Mouse (Mus musculus) hindbrain, embryonic 12.5 days (tissue): ENCODE data around the gene Zfp346. TPM values are rescaled to one million over a fixed set of nuclear protein-coding genes. Genes with fewer than 3 reads are reported as not detected.
A peak's percentile ranks its signal among the peaks of the same experiment; 100 is the strongest.

Source experiments
- ATAC-seq: fragments of 200-750 bp; cut with Nextera tagmentation; 2 replicates; pipeline ENCODE4 v1.8.0; 2017; ENCODE audit warnings: moderate TSS enrichment; ENCODE audit not compliant: low FRiP score
- H3K27ac ChIP-seq: fragments of 300-500 bp; sonication (generic); 2 replicates; pipeline ENCODE4 v1.5.1; 2016; ENCODE audit warnings: mild to moderate bottlenecking
- H3K27me3 ChIP-seq: fragments of 300-500 bp; sonication (generic); 2 replicates; pipeline ENCODE4 v1.6.1; 2016; ENCODE audit warnings: mild to moderate bottlenecking
- H3K36me3 ChIP-seq: fragments of 300-500 bp; sonication (generic); 2 replicates; pipeline ENCODE4 v1.6.1; 2016; ENCODE audit warnings: mild to moderate bottlenecking
- H3K4me1 ChIP-seq: fragments of 300-500 bp; sonication (generic); 2 replicates; pipeline ENCODE4 v1.6.1; 2016
- H3K4me2 ChIP-seq: fragments of 300-500 bp; sonication (generic); replicated peaks from 2 replicates; pipeline ENCODE4 v1.6.1; 2016; ENCODE audit warnings: mild to moderate bottlenecking
- H3K4me3 ChIP-seq: fragments of 300-500 bp; sonication (generic); 2 replicates; pipeline ENCODE4 v1.5.1; 2016; ENCODE audit warnings: mild to moderate bottlenecking
- H3K9ac ChIP-seq: fragments of 300-500 bp; sonication (generic); 2 replicates; pipeline ENCODE4 v1.6.1; 2016; ENCODE audit warnings: mild to moderate bottlenecking, moderate library complexity
- H3K9me3 ChIP-seq: fragments of 300-500 bp; sonication (generic); replicated peaks from 2 replicates; pipeline ENCODE4 v1.6.1; 2016; ENCODE audit warnings: mild to moderate bottlenecking
- WGBS: fragments of 180-500 bp; shearing (Covaris S2); methylation state at CpG from one replicate; pipeline ENCODE4 v1.1.7; 2016; 5-methylcytosine and 5-hydroxymethylcytosine counted together
- polyA plus RNA-seq: library from polyadenylated mRNA; unstranded; fragments of >200 nt; fragmentation: Nextera tagmentation; extraction: Ambion mirVana; gene quantifications from 2 replicates; pipeline ENCODE4 v1.2.1, GENCODE M21; 2016

Zfp346 gene
- polyA plus RNA-seq, 1 experiment from 2014 or later = 25.5 TPM

- Histone ChIP-seq H3K9ac (no peak overlapping the region), H3K4me3 (no peak overlapping the region), H3K27ac (no peak overlapping the region), H3K36me3 (no peaks in the 10 kb centered on the region), H3K9me3 (no peaks in the 10 kb centered on the region), H3K4me2 (no peak overlapping the region), H3K27me3 (no peaks in the 10 kb centered on the region), H3K4me1 (peaks cover 5% of the 10 kb centered on the region)
- 63% methylated on average over 5 of the region's 5 CpGs for WGBS
- ATAC-seq = no peak
These were observed 58.4 kb downstream of the Zfp346 start for GRCm38 (mm10) chr13:55163553-55163952.

GRCm38 (mm10) chr13:55165831-55166339, 60.8 kb downstream of the Zfp346 start:
- H3K4me2 ChIP-seq = no peak overlapping the region
- H3K9ac ChIP-seq = no peak overlapping the region
- H3K27ac ChIP-seq = no peak overlapping the region
- H3K4me1 ChIP-seq = peaks cover 15% of the 10 kb centered on the region
- no peak overlapping the region for H3K4me3 ChIP-seq
- H3K9me3 ChIP-seq = no peaks in the 10 kb centered on the region
- no peaks in the 10 kb centered on the region for H3K36me3 ChIP-seq
- WGBS = 89% methylated on average over 16 of the region's 16 CpGs
- ATAC-seq = no peak
- H3K27me3 ChIP-seq = no peaks in the 10 kb centered on the region

- no peak for ATAC-seq
- H3K36me3 ChIP-seq = no peaks in the 10 kb centered on the region
- no peak overlapping the region for H3K27ac ChIP-seq
- no peak overlapping the region for H3K4me2 ChIP-seq
- H3K4me3 ChIP-seq = no peak overlapping the region
- H3K9ac ChIP-seq = no peak overlapping the region
- H3K4me1 ChIP-seq = peaks cover 26% of the 10 kb centered on the region
- WGBS = 87% methylated on average over 32 of the region's 32 CpGs
- no peaks in the 10 kb centered on the region for H3K27me3 ChIP-seq
- H3K9me3 ChIP-seq = no peaks in the 10 kb centered on the region
These were observed 62.0 kb downstream of the Zfp346 start for GRCm38 (mm10) chr13:55166806-55167725.

- no peak for ATAC-seq
- H3K9ac ChIP-seq = no peak overlapping the region
- WGBS = 79% methylated on average over 11 of the region's 11 CpGs
These were observed 62.7 kb downstream of the Zfp346 start for GRCm38 (mm10) chr13:55167798-55168197.

DNA sequence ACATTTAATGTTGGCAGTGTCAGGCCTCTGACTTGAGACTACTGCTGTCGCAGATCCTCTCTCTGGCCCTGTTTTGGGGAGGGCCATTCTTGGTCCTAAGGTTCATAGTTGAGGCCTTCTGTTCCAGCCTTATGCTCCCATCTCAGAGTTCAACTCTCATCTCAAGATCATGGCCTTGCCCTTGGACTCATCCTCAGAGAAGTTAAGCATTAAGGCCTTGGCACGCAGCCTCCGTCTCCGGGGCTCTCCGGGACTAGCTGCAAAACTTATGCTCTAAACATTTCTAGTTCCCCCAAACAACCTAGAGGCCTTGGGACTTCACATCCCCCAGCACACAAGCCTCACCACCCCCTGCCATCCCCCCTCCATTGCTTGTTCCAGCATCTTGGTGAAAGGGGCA, 63.1 kb downstream of the Zfp346 start:
- Histone ChIP-seq H3K27ac (peak overlapping the region; percentile 46), H3K4me3 (no peak overlapping the region), H3K4me2 (no peak overlapping the region), H3K4me1 (peaks cover 34% of the 10 kb centered on the region), H3K9ac (no peak overlapping the region), H3K27me3 (no peaks in the 10 kb centered on the region; the same call in 1 of the 2 replicates), H3K36me3 (no peaks in the 10 kb centered on the region), H3K9me3 (no peaks in the 10 kb centered on the region)
- 94% methylated on average over 5 of the region's 5 CpGs for WGBS
- no peak for ATAC-seq

More at GRCm38 (mm10) chr13:55167798-55168197, 62.7 kb downstream of the Zfp346 start:
- no peak overlapping the region for H3K4me2 ChIP-seq
- no peaks in the 10 kb centered on the region; the same call in 1 of the 2 replicates for H3K27me3 ChIP-seq
- no peaks in the 10 kb centered on the region for H3K36me3 ChIP-seq
- no peak overlapping the region for H3K4me3 ChIP-seq
- peaks cover 34% of the 10 kb centered on the region for H3K4me1 ChIP-seq
- no peaks in the 10 kb centered on the region for H3K9me3 ChIP-seq
- H3K27ac ChIP-seq = no peak overlapping the region

- no peak overlapping the region for H3K9ac ChIP-seq
- no peaks in the 10 kb centered on the region for H3K36me3 ChIP-seq
- H3K27me3 ChIP-seq = no peaks in the 10 kb centered on the region; the same call in 1 of the 2 replicates
- peak overlapping the region; percentile 46 for H3K27ac ChIP-seq
- H3K9me3 ChIP-seq = no peaks in the 10 kb centered on the region
- 32% methylated on average over 13 of the region's 13 CpGs for WGBS
- H3K4me2 ChIP-seq = 0 out of 2 replicates have a peak overlapping the region, but pooled peaks have one; percentile 3
- no peak overlapping the region for H3K4me3 ChIP-seq
- ATAC-seq = peak; percentile 81
- H3K4me1 ChIP-seq = peaks cover 34% of the 10 kb centered on the region
These were observed 63.9 kb downstream of the Zfp346 start for GRCm38 (mm10) chr13:55168958-55169369.

DNA sequence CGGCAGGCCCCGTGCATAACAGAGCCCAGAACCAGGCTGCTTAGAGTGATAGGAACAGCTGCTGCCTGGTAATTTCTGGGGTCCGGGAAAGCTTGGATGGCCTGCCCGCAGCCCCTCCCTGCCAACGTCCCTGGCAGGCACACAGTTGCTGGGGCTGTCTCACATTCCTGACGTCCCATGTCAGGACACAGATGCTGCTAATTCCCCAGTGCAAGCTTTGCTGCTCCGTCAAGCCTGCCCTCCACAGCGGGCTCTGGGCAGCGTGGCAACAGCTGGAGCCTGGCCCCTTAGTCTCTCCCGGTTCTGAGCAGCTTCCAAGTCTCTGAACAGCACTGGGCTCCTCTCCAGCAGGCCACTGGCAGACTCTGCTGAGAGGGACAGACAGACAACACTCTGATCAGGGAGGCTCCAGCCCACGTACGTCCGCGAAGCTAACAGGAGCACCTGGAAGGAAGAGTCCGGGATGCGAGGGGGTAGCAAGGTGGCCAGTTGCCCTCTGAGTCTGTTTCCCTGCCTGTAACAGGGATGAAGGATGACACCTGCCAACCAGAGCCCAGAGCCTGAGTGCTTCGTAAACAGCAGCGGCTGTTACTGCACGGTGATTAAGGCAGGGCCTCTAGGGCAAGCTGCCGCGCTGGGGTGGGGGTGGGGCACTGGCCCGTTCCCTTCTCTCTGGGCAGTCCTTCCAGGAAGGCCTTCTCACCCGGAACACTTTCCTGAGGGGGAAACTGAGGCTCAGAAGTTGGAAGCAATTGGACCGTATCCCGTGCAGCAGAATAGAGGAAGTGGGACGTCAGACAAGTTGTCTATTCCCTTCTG, 66.6 kb downstream of the Zfp346 start:
- Histone ChIP-seq H3K4me1 (peaks cover 34% of the 10 kb centered on the region), H3K9ac (peak overlapping the region; percentile 10), H3K27ac (peak overlapping the region; percentile 85), H3K27me3 (no peaks in the 10 kb centered on the region; the same call in 1 of the 2 replicates), H3K4me2 (peak overlapping the region; percentile 42), H3K4me3 (peak overlapping the region; percentile 7; the same call in 1 of the 2 replicates), H3K36me3 (no peaks in the 10 kb centered on the region), H3K9me3 (no peaks in the 10 kb centered on the region)
- ATAC-seq = peak; percentile 84
- 11% methylated on average over 26 of the region's 26 CpGs for WGBS

DNA sequence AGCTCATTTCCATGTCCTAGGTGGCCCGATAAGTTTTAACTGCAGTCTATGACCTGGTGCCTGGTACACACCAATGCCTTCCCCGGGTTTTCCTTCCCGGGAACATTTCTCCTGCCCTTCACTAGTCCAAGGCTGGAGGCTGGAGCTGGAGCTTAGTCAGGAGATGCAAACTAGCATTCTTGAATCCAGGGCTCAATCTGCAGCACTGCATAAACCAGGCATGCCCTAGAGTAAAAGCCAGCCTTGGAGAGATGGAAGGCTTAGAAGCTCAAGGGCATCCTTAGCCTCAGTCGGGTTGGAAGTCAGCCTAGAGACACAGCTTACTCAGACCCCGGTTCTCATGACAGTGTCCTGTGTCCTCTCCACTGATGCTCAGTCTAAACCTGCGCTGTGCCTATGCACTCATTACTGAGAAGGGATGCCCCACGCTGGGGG, 67.2 kb downstream of the Zfp346 start:
- H3K4me3 ChIP-seq = no peak overlapping the region
- no peaks in the 10 kb centered on the region for H3K9me3 ChIP-seq
- ATAC-seq = no peak
- 50% methylated on average over 7 of the region's 7 CpGs for WGBS
- no peaks in the 10 kb centered on the region; the same call in 1 of the 2 replicates for H3K27me3 ChIP-seq
- peaks cover 34% of the 10 kb centered on the region for H3K4me1 ChIP-seq
- H3K9ac ChIP-seq = no peak overlapping the region
- H3K27ac ChIP-seq = peak overlapping the region; percentile 85
- H3K36me3 ChIP-seq = no peaks in the 10 kb centered on the region
- peak overlapping the region; percentile 42 for H3K4me2 ChIP-seq

GRCm38 (mm10) chr13:55174347-55174746, 69.2 kb downstream of the Zfp346 start:
- Histone ChIP-seq H3K4me1 (peaks cover 21% of the 10 kb centered on the region), H3K27ac (no peak overlapping the region), H3K9me3 (no peaks in the 10 kb centered on the region), H3K36me3 (no peaks in the 10 kb centered on the region), H3K9ac (no peak overlapping the region), H3K27me3 (no peaks in the 10 kb centered on the region; the same call in 1 of the 2 replicates), H3K4me3 (no peak overlapping the region), H3K4me2 (no peak overlapping the region)
- no peak for ATAC-seq
- 73% methylated on average over 11 of the region's 11 CpGs for WGBS

GRCm38 (mm10) chr13:55176265-55176664, 71.2 kb downstream of the Zfp346 start:
- no peaks in the 10 kb centered on the region for H3K9me3 ChIP-seq
- H3K4me2 ChIP-seq = no peak overlapping the region
- no peaks in the 10 kb centered on the region; the same call in 1 of the 2 replicates for H3K27me3 ChIP-seq
- peaks cover 16% of the 10 kb centered on the region for H3K4me1 ChIP-seq
- 85% methylated on average over 6 of the region's 6 CpGs for WGBS
- H3K36me3 ChIP-seq = no peaks in the 10 kb centered on the region
- H3K9ac ChIP-seq = no peak overlapping the region
- no peak overlapping the region for H3K27ac ChIP-seq
- H3K4me3 ChIP-seq = no peak overlapping the region
- no peak for ATAC-seq

DNA sequence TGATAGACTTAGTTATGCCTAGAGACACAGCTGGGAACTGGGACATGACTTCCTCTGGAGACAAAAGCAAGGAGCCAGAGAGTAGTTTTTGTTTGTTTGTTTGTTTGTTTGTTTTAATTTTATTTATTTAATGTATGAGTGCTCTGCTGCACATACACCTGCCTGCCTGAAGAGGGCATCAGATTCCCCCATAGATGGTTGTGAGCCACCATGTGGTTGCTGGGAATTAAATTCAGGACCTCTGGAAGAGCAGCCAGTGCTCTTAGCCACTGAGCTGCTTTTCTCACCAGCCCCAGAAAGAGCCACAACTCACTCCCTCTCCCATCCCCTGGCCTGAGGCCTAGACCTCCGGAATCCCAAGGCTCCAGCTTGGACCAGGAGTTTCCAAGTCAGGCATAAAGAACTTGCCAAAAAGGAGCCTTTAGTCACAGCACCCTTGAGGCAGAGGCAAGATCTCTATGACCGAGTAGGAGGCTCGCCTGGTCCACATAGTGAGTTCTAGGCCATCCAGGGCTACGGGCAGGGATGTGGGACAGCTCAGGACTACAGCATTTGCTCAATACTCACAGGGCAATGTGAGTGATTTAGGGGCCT, 72.9 kb downstream of the Zfp346 start:
- Histone ChIP-seq H3K9ac (no peak overlapping the region), H3K4me1 (0 out of 2 replicates have a peak, but pooled peaks cover 5% of the 10 kb centered on the region), H3K4me2 (no peak overlapping the region), H3K27ac (no peak overlapping the region), H3K27me3 (no peaks in the 10 kb centered on the region), H3K9me3 (no peaks in the 10 kb centered on the region), H3K36me3 (no peaks in the 10 kb centered on the region), H3K4me3 (no peak overlapping the region)
- no peak for ATAC-seq
- 60% methylated on average over 4 of the region's 4 CpGs for WGBS
